Mouse (Mus musculus): ENCODE measurements around the gene Grtp1. TPM values are rescaled to one million over a fixed set of nuclear protein-coding genes. Genes with fewer than 3 reads are reported as not detected.
A peak's percentile ranks its signal among the peaks of the same experiment; 100 is the strongest.

Gene Grtp1
- polyA plus RNA-seq, 1 experiment from 2014 or later, result 75.3 TPM

- Histone ChIP-seq H3K9me3 (ENCODE audit: control insufficient read depth, low read length) (no peaks in the 10 kb centered on the region), H3K9ac (ENCODE audit: low read depth, low read length) (no peak overlapping the region), H3K4me1 (ENCODE audit: control insufficient read depth, insufficient read depth, low read length) (peaks cover 13% of the 10 kb centered on the region), H3K27ac (ENCODE audit: low read length) (no peak overlapping the region), H3K4me3 (ENCODE audit: low read length) (no peak overlapping the region), H3K4me2 (ENCODE audit: low read depth, low read length) (no peak overlapping the region), H3K27me3 (replicated peaks; ENCODE audit: control insufficient read depth, insufficient read depth, low read length) (no peaks in the 10 kb centered on the region), H3K36me3 (ENCODE audit: control insufficient read depth, insufficient read depth, low read length) (no peaks in the 10 kb centered on the region)
- ATAC-seq, result no peak
- 35% methylated on average over 6 of the region's 6 CpGs for WGBS
Measured at GRCm38 (mm10) chr8:13208627-13209355, 8.4 kb upstream of the Grtp1 start.

GRCm38 (mm10) chr8:13206290-13206689 is 5.9 kb upstream of the Grtp1 start:
- Histone ChIP-seq H3K4me2 (ENCODE audit: low read depth, low read length) (no peak overlapping the region), H3K27ac (ENCODE audit: low read length) (0 out of 2 replicates have a peak overlapping the region, but pooled peaks have one; percentile 17), H3K9me3 (ENCODE audit: control insufficient read depth, low read length) (no peaks in the 10 kb centered on the region), H3K36me3 (ENCODE audit: control insufficient read depth, insufficient read depth, low read length) (no peaks in the 10 kb centered on the region), H3K4me3 (ENCODE audit: low read length) (no peak overlapping the region), H3K27me3 (replicated peaks; ENCODE audit: control insufficient read depth, insufficient read depth, low read length) (0 out of 2 replicates have a peak, but pooled peaks cover 8% of the 10 kb centered on the region), H3K9ac (ENCODE audit: low read depth, low read length) (no peak overlapping the region), H3K4me1 (ENCODE audit: control insufficient read depth, insufficient read depth, low read length) (peaks cover 8% of the 10 kb centered on the region)
- 24% methylated on average over 5 of the region's 5 CpGs for WGBS
- peak; percentile 26; the same call in 1 of the 2 replicates for ATAC-seq

- 72% methylated on average over 5 of the region's 5 CpGs for WGBS
- H3K36me3 ChIP-seq (ENCODE audit: control insufficient read depth, insufficient read depth, low read length), result no peaks in the 10 kb centered on the region
- H3K27ac ChIP-seq (ENCODE audit: low read length), result peak overlapping the region; percentile 63
- H3K4me3 ChIP-seq (ENCODE audit: low read length), result no peak overlapping the region
- 0 out of 2 replicates have a peak, but pooled peaks cover 9% of the 10 kb centered on the region for H3K27me3 ChIP-seq (replicated peaks; ENCODE audit: control insufficient read depth, insufficient read depth, low read length)
- no peak for ATAC-seq
- no peaks in the 10 kb centered on the region for H3K9me3 ChIP-seq (ENCODE audit: control insufficient read depth, low read length)
- no peak overlapping the region for H3K4me2 ChIP-seq (ENCODE audit: low read depth, low read length)
- peaks cover 11% of the 10 kb centered on the region for H3K4me1 ChIP-seq (ENCODE audit: control insufficient read depth, insufficient read depth, low read length)
- no peak overlapping the region for H3K9ac ChIP-seq (ENCODE audit: low read depth, low read length)
Measured at GRCm38 (mm10) chr8:13205311-13205710, 4.9 kb upstream of the Grtp1 start.

- H3K4me1 ChIP-seq (ENCODE audit: control insufficient read depth, insufficient read depth, low read length), result peaks cover 11% of the 10 kb centered on the region
- no peaks in the 10 kb centered on the region for H3K9me3 ChIP-seq (ENCODE audit: control insufficient read depth, low read length)
- H3K27ac ChIP-seq (ENCODE audit: low read length), result peak overlapping the region; percentile 63
- peak; percentile 71 for ATAC-seq
- H3K36me3 ChIP-seq (ENCODE audit: control insufficient read depth, insufficient read depth, low read length), result no peaks in the 10 kb centered on the region
- WGBS, result 55% methylated on average over 12 of the region's 12 CpGs
- H3K27me3 ChIP-seq (replicated peaks; ENCODE audit: control insufficient read depth, insufficient read depth, low read length), result 0 out of 2 replicates have a peak, but pooled peaks cover 10% of the 10 kb centered on the region
- H3K4me2 ChIP-seq (ENCODE audit: low read depth, low read length), result 0 out of 2 replicates have a peak overlapping the region, but pooled peaks have one; percentile 1
- no peak overlapping the region for H3K9ac ChIP-seq (ENCODE audit: low read depth, low read length)
- H3K4me3 ChIP-seq (ENCODE audit: low read length), result no peak overlapping the region
Measured at GRCm38 (mm10) chr8:13204371-13205140, 4.1 kb upstream of the Grtp1 start.

- no peak overlapping the region for H3K4me3 ChIP-seq (ENCODE audit: low read length)
- H3K27me3 ChIP-seq (replicated peaks; ENCODE audit: control insufficient read depth, insufficient read depth, low read length), result 0 out of 2 replicates have a peak, but pooled peaks cover 10% of the 10 kb centered on the region
- H3K4me2 ChIP-seq (ENCODE audit: low read depth, low read length), result no peak overlapping the region
- ATAC-seq, result no peak
- WGBS, result 80% methylated on average over 1 of the region's 1 CpGs
- no peak overlapping the region for H3K27ac ChIP-seq (ENCODE audit: low read length)
- no peaks in the 10 kb centered on the region for H3K36me3 ChIP-seq (ENCODE audit: control insufficient read depth, insufficient read depth, low read length)
- peaks cover 11% of the 10 kb centered on the region for H3K4me1 ChIP-seq (ENCODE audit: control insufficient read depth, insufficient read depth, low read length)
- no peaks in the 10 kb centered on the region for H3K9me3 ChIP-seq (ENCODE audit: control insufficient read depth, low read length)
- H3K9ac ChIP-seq (ENCODE audit: low read depth, low read length), result no peak overlapping the region
Measured at GRCm38 (mm10) chr8:13203472-13203871, 3.1 kb upstream of the Grtp1 start.

- no peak overlapping the region for H3K27ac ChIP-seq (ENCODE audit: low read length)
- no peaks in the 10 kb centered on the region for H3K36me3 ChIP-seq (ENCODE audit: control insufficient read depth, insufficient read depth, low read length)
- peak overlapping the region; percentile 3; the same call in 1 of the 2 replicates for H3K4me3 ChIP-seq (ENCODE audit: low read length)
- peaks cover 11% of the 10 kb centered on the region for H3K4me1 ChIP-seq (ENCODE audit: control insufficient read depth, insufficient read depth, low read length)
- H3K27me3 ChIP-seq (replicated peaks; ENCODE audit: control insufficient read depth, insufficient read depth, low read length), result 0 out of 2 replicates have a peak, but pooled peaks cover 10% of the 10 kb centered on the region
- WGBS, result 93% methylated on average over 3 of the region's 3 CpGs
- no peaks in the 10 kb centered on the region for H3K9me3 ChIP-seq (ENCODE audit: control insufficient read depth, low read length)
- H3K4me2 ChIP-seq (ENCODE audit: low read depth, low read length), result peak overlapping the region; percentile 22; the same call in 1 of the 2 replicates
- ATAC-seq, result no peak
- no peak overlapping the region for H3K9ac ChIP-seq (ENCODE audit: low read depth, low read length)
Measured at GRCm38 (mm10) chr8:13202806-13203205, 2.4 kb upstream of the Grtp1 start.

GRCm38 (mm10) chr8:13202041-13202440 is 1.6 kb upstream of the Grtp1 start:
- WGBS, result 41% methylated on average over 3 of the region's 3 CpGs
- H3K9me3 ChIP-seq (ENCODE audit: control insufficient read depth, low read length), result no peaks in the 10 kb centered on the region
- 0 out of 2 replicates have a peak overlapping the region, but pooled peaks have one; percentile 28 for H3K9ac ChIP-seq (ENCODE audit: low read depth, low read length)
- no peak for ATAC-seq
- no peak overlapping the region for H3K27ac ChIP-seq (ENCODE audit: low read length)
- no peaks in the 10 kb centered on the region for H3K36me3 ChIP-seq (ENCODE audit: control insufficient read depth, insufficient read depth, low read length)
- peak overlapping the region; percentile 85 for H3K4me3 ChIP-seq (ENCODE audit: low read length)
- 0 out of 2 replicates have a peak, but pooled peaks cover 10% of the 10 kb centered on the region for H3K27me3 ChIP-seq (replicated peaks; ENCODE audit: control insufficient read depth, insufficient read depth, low read length)
- H3K4me2 ChIP-seq (ENCODE audit: low read depth, low read length), result peak overlapping the region; percentile 83
- peaks cover 11% of the 10 kb centered on the region for H3K4me1 ChIP-seq (ENCODE audit: control insufficient read depth, insufficient read depth, low read length)

- peak overlapping the region; percentile 83 for H3K27ac ChIP-seq (ENCODE audit: low read length)
- H3K4me3 ChIP-seq (ENCODE audit: low read length), result peak overlapping the region; percentile 85
- H3K9me3 ChIP-seq (ENCODE audit: control insufficient read depth, low read length), result no peaks in the 10 kb centered on the region
- WGBS, result 2% methylated on average over 18 of the region's 18 CpGs
- 0 out of 2 replicates have a peak, but pooled peaks have one; percentile 14 for ATAC-seq
- H3K27me3 ChIP-seq (replicated peaks; ENCODE audit: control insufficient read depth, insufficient read depth, low read length), result 0 out of 2 replicates have a peak, but pooled peaks cover 10% of the 10 kb centered on the region
- peaks cover 13% of the 10 kb centered on the region for H3K4me1 ChIP-seq (ENCODE audit: control insufficient read depth, insufficient read depth, low read length)
- peak overlapping the region; percentile 84 for H3K9ac ChIP-seq (ENCODE audit: low read depth, low read length)
- H3K4me2 ChIP-seq (ENCODE audit: low read depth, low read length), result peak overlapping the region; percentile 83
- no peaks in the 10 kb centered on the region for H3K36me3 ChIP-seq (ENCODE audit: control insufficient read depth, insufficient read depth, low read length)
Measured at GRCm38 (mm10) chr8:13201013-13201334, 554 bp upstream of the Grtp1 start.

- H3K9ac ChIP-seq (ENCODE audit: low read depth, low read length), result peak overlapping the region; percentile 84
- peak overlapping the region; percentile 83 for H3K27ac ChIP-seq (ENCODE audit: low read length)
Measured at GRCm38 (mm10) chr8:13199385-13200061, 897 bp downstream of the Grtp1 start.

More at GRCm38 (mm10) chr8:13199385-13200061, 897 bp downstream of the Grtp1 start:
- 0 out of 2 replicates have a peak, but pooled peaks cover 10% of the 10 kb centered on the region for H3K27me3 ChIP-seq (replicated peaks; ENCODE audit: control insufficient read depth, insufficient read depth, low read length)
- peak; percentile 75 for ATAC-seq
- peaks cover 8% of the 10 kb centered on the region for H3K4me1 ChIP-seq (ENCODE audit: control insufficient read depth, insufficient read depth, low read length)
- no peaks in the 10 kb centered on the region for H3K9me3 ChIP-seq (ENCODE audit: control insufficient read depth, low read length)
- peak overlapping the region; percentile 83 for H3K4me2 ChIP-seq (ENCODE audit: low read depth, low read length)
- no peaks in the 10 kb centered on the region for H3K36me3 ChIP-seq (ENCODE audit: control insufficient read depth, insufficient read depth, low read length)
- peak overlapping the region; percentile 85 for H3K4me3 ChIP-seq (ENCODE audit: low read length)
- WGBS, result 19% methylated on average over 14 of the region's 14 CpGs

Measured in intestine, embryonic 16.5 days (tissue).